Mouse (Mus musculus): ENCODE results near the gene Gkn1.

GRCm38 (mm10) chr6:87386203-87386602 lies 35.5 kb upstream of the Gkn1 start:
- TF ChIP-seq POLR2A (IDR thresholded peaks at IDR 0.05; ENCODE audit: low read depth, low read length): no peak
- peak; percentile 17; the same call in 1 of the 2 replicates for TF ChIP-seq CTCF (IDR thresholded peaks at IDR 0.05; ENCODE audit: borderline replicate concordance, insufficient read depth, low read length)
